Mouse (Mus musculus): ENCODE measurements at regions not wholly inside any gene's neighbourhood (a gene's known extent, or its start where the extent isn't known, plus 50 kb on each side); places are given as distances from the start of the nearest gene placed in this dataset.
A peak's percentile ranks its signal among the peaks of the same experiment; 100 is the strongest.

GRCm38 (mm10) chr3:66514587-66514986 lies 217.9 kb upstream of the Veph1 start:
- no peak overlapping the region for H3K9ac ChIP-seq
- H3K9me3 ChIP-seq (replicated peaks) = no peaks in the 10 kb centered on the region
- WGBS (ENCODE audit: insufficient replicate concordance) = 48% methylated on average over 8 of the region's 8 CpGs
- H3K27me3 ChIP-seq (replicated peaks) = no peaks in the 10 kb centered on the region
- no peak overlapping the region for H3K4me3 ChIP-seq
- peaks cover 43% of the 10 kb centered on the region for H3K4me1 ChIP-seq
- H3K36me3 ChIP-seq = no peaks in the 10 kb centered on the region
- no peak overlapping the region for H3K4me2 ChIP-seq
- no peak for ATAC-seq
- H3K27ac ChIP-seq = no peak overlapping the region

- Histone ChIP-seq H3K9ac (no peak overlapping the region), H3K27ac (no peak overlapping the region), H3K4me1 (peaks cover 28% of the 10 kb centered on the region), H3K27me3 (replicated peaks) (no peaks in the 10 kb centered on the region), H3K36me3 (no peaks in the 10 kb centered on the region), H3K9me3 (replicated peaks) (no peaks in the 10 kb centered on the region), H3K4me3 (no peak overlapping the region), H3K4me2 (no peak overlapping the region)
- no peak for ATAC-seq
- WGBS (ENCODE audit: insufficient replicate concordance) = 23% methylated on average over 1 of the region's 1 CpGs
Measured at GRCm38 (mm10) chr3:66512408-66512807, 215.8 kb upstream of the Veph1 start.

- WGBS (ENCODE audit: insufficient replicate concordance) = 70% methylated on average over 4 of the region's 4 CpGs
- no peaks in the 10 kb centered on the region for H3K36me3 ChIP-seq
- peaks cover 24% of the 10 kb centered on the region for H3K4me1 ChIP-seq
- H3K27me3 ChIP-seq (replicated peaks) = no peaks in the 10 kb centered on the region
- H3K4me2 ChIP-seq = no peak overlapping the region
- no peak overlapping the region for H3K9ac ChIP-seq
- no peak for ATAC-seq
- H3K4me3 ChIP-seq = no peak overlapping the region
- H3K9me3 ChIP-seq (replicated peaks) = no peaks in the 10 kb centered on the region
- no peak overlapping the region for H3K27ac ChIP-seq
Measured at GRCm38 (mm10) chr3:66510455-66510854, 213.8 kb upstream of the Veph1 start.

GRCm38 (mm10) chr3:66506125-66506524 lies 209.5 kb upstream of the Veph1 start:
- ATAC-seq = no peak
- H3K27ac ChIP-seq = no peak overlapping the region
- H3K36me3 ChIP-seq = no peaks in the 10 kb centered on the region
- no peak overlapping the region for H3K4me2 ChIP-seq
- H3K9ac ChIP-seq = no peak overlapping the region
- H3K9me3 ChIP-seq (replicated peaks) = no peaks in the 10 kb centered on the region
- H3K4me3 ChIP-seq = no peak overlapping the region
- H3K4me1 ChIP-seq = peaks cover 8% of the 10 kb centered on the region
- no peaks in the 10 kb centered on the region; the same call in 1 of the 2 replicates for H3K27me3 ChIP-seq (replicated peaks)

GRCm38 (mm10) chr3:66505476-66506076 lies 208.9 kb upstream of the Veph1 start:
- no peaks in the 10 kb centered on the region; the same call in 1 of the 2 replicates for H3K27me3 ChIP-seq (replicated peaks)
- no peak overlapping the region for H3K4me2 ChIP-seq
- no peak for ATAC-seq
- no peaks in the 10 kb centered on the region for H3K36me3 ChIP-seq
- H3K27ac ChIP-seq = no peak overlapping the region
- no peak overlapping the region for H3K9ac ChIP-seq
- no peaks in the 10 kb centered on the region for H3K9me3 ChIP-seq (replicated peaks)
- no peak overlapping the region for H3K4me3 ChIP-seq
- 66% methylated on average over 6 of the region's 6 CpGs for WGBS (ENCODE audit: insufficient replicate concordance)
- peaks cover 14% of the 10 kb centered on the region for H3K4me1 ChIP-seq

GRCm38 (mm10) chr3:66504717-66505116 lies 208.1 kb upstream of the Veph1 start:
- Histone ChIP-seq H3K4me3 (no peak overlapping the region), H3K36me3 (no peaks in the 10 kb centered on the region), H3K9ac (no peak overlapping the region), H3K27ac (no peak overlapping the region), H3K27me3 (replicated peaks) (no peaks in the 10 kb centered on the region; the same call in 1 of the 2 replicates), H3K9me3 (replicated peaks) (no peaks in the 10 kb centered on the region), H3K4me1 (peaks cover 14% of the 10 kb centered on the region), H3K4me2 (no peak overlapping the region)
- 81% methylated on average over 6 of the region's 6 CpGs for WGBS (ENCODE audit: insufficient replicate concordance)
- ATAC-seq = no peak

GRCm38 (mm10) chr3:66503615-66504014 lies 207.0 kb upstream of the Veph1 start:
- H3K9ac ChIP-seq = no peak overlapping the region
- no peak overlapping the region for H3K4me2 ChIP-seq
- no peak overlapping the region for H3K4me3 ChIP-seq
- no peaks in the 10 kb centered on the region for H3K36me3 ChIP-seq
- no peaks in the 10 kb centered on the region for H3K9me3 ChIP-seq (replicated peaks)
- peaks cover 14% of the 10 kb centered on the region for H3K4me1 ChIP-seq
- H3K27ac ChIP-seq = no peak overlapping the region
- peaks cover 3% of the 10 kb centered on the region for H3K27me3 ChIP-seq (replicated peaks)
- 48% methylated on average over 3 of the region's 3 CpGs for WGBS (ENCODE audit: insufficient replicate concordance)
- 0 out of 2 replicates have a peak, but pooled peaks have one; percentile 40 for ATAC-seq

- WGBS (ENCODE audit: insufficient replicate concordance) = 63% methylated on average over 4 of the region's 4 CpGs
- Histone ChIP-seq H3K27me3 (replicated peaks) (peaks cover 3% of the 10 kb centered on the region), H3K4me1 (peaks cover 14% of the 10 kb centered on the region)
Measured at GRCm38 (mm10) chr3:66501865-66502264, 205.2 kb upstream of the Veph1 start.

GRCm38 (mm10) chr3:66494442-66495113 lies 197.9 kb upstream of the Veph1 start:
- Histone ChIP-seq H3K4me1 (peaks cover 22% of the 10 kb centered on the region), H3K27me3 (replicated peaks) (peaks cover 3% of the 10 kb centered on the region), H3K4me3 (no peak overlapping the region), H3K9me3 (replicated peaks) (no peaks in the 10 kb centered on the region), H3K4me2 (peak overlapping the region; percentile 38), H3K36me3 (no peaks in the 10 kb centered on the region), H3K9ac (0 out of 2 replicates have a peak overlapping the region, but pooled peaks have one; percentile 17), H3K27ac (peak overlapping the region; percentile 77)
- ATAC-seq = peak; percentile 96
- WGBS (ENCODE audit: insufficient replicate concordance) = 8% methylated on average over 2 of the region's 2 CpGs

More at GRCm38 (mm10) chr3:66501865-66502264, 205.2 kb upstream of the Veph1 start:
- no peak overlapping the region for H3K4me3 ChIP-seq
- no peaks in the 10 kb centered on the region for H3K9me3 ChIP-seq (replicated peaks)
- ATAC-seq = no peak
- no peaks in the 10 kb centered on the region for H3K36me3 ChIP-seq
- H3K27ac ChIP-seq = no peak overlapping the region
- H3K9ac ChIP-seq = no peak overlapping the region
- H3K4me2 ChIP-seq = no peak overlapping the region

- no peaks in the 10 kb centered on the region for H3K9me3 ChIP-seq (replicated peaks)
- H3K27ac ChIP-seq = no peak overlapping the region
- WGBS (ENCODE audit: insufficient replicate concordance) = 63% methylated on average over 6 of the region's 6 CpGs
- H3K4me1 ChIP-seq = peaks cover 37% of the 10 kb centered on the region
- no peaks in the 10 kb centered on the region for H3K36me3 ChIP-seq
- H3K27me3 ChIP-seq (replicated peaks) = no peaks in the 10 kb centered on the region
- no peak overlapping the region for H3K4me3 ChIP-seq
- H3K4me2 ChIP-seq = no peak overlapping the region
- no peak for ATAC-seq
- no peak overlapping the region for H3K9ac ChIP-seq
Measured at GRCm38 (mm10) chr3:66490696-66491357, 194.2 kb upstream of the Veph1 start.

GRCm38 (mm10) chr3:66488724-66489123 lies 192.1 kb upstream of the Veph1 start:
- Histone ChIP-seq H3K4me1 (peaks cover 37% of the 10 kb centered on the region), H3K9ac (no peak overlapping the region), H3K36me3 (no peaks in the 10 kb centered on the region), H3K4me3 (no peak overlapping the region), H3K27ac (0 out of 2 replicates have a peak overlapping the region, but pooled peaks have one; percentile 15), H3K4me2 (no peak overlapping the region), H3K27me3 (replicated peaks) (no peaks in the 10 kb centered on the region), H3K9me3 (replicated peaks) (no peaks in the 10 kb centered on the region)
- WGBS (ENCODE audit: insufficient replicate concordance) = 85% methylated on average over 7 of the region's 7 CpGs
- no peak for ATAC-seq

GRCm38 (mm10) chr3:66486658-66487057 lies 190.0 kb upstream of the Veph1 start:
- Histone ChIP-seq H3K4me2 (peak overlapping the region; percentile 51), H3K4me1 (peaks cover 47% of the 10 kb centered on the region), H3K4me3 (no peak overlapping the region), H3K9me3 (replicated peaks) (no peaks in the 10 kb centered on the region), H3K36me3 (no peaks in the 10 kb centered on the region), H3K27ac (peak overlapping the region; percentile 81), H3K27me3 (replicated peaks) (no peaks in the 10 kb centered on the region), H3K9ac (peak overlapping the region; percentile 31; the same call in 1 of the 2 replicates)
- ATAC-seq = peak; percentile 77
